Mouse (Mus musculus) stomach, postnatal 0 days (tissue): ENCODE results near the gene Rab21.

Experiments
- CTCF ChIP-seq: IDR thresholded peaks from 2 replicates; pipeline ENCODE4 v1.5.1; 2016; ENCODE audit warnings: antibody characterized with exemption, low read depth, mild to moderate bottlenecking, moderate library complexity
- EP300 ChIP-seq: optimal IDR thresholded peaks from 2 replicates; pipeline ENCODE3; 2016; ENCODE audit warnings: antibody characterized with exemption

- TF ChIP-seq CTCF (no peak), EP300 (no peak)
These were observed 64.9 kb downstream of the Rab21 start for GRCm38 (mm10) chr10:115250235-115251087.
